Mouse (Mus musculus) erythroid progenitor cell, adult 5-6 weeks (primary cell): ENCODE data around the gene Adamts14. TPM values are rescaled to one million over a fixed set of nuclear protein-coding genes. Genes with fewer than 3 reads are reported as not detected.

Source experiments
- ATAC-seq: replicated peaks from 2 replicates; pipeline ENCODE4 v1.8.0; 2016; ENCODE audit warnings: moderate number of reproducible peaks, mild to moderate bottlenecking, moderate TSS enrichment, inconsistent platforms; ENCODE audit not compliant: poor library complexity, low FRiP score, severe bottlenecking
- total RNA-seq, 2 experiments: library from RNA; stranded (forward) in 1 of 2; stranded (reverse) in 1 of 2; fragments of 150-400 nt in 1 of 2; fragments of 186-747, 209-891 nt in 1 of 2; gene quantifications; 2 replicates each; pipeline versions ENCODE4 v1.2.3 to v1.2.4; 2015 to 2017; ENCODE audit warnings: low replicate concordance in 2 of 2

The Adamts14 gene
- total RNA-seq (2015; ENCODE audit: low replicate concordance) (1.3 TPM in 1 of 2 replicates, not detected in the other), total RNA-seq (2017; ENCODE audit: low replicate concordance) (0.39 TPM in 1 of 2 replicates, not detected in the other)

- ATAC-seq: no peak
These were observed at the start of gene Adamts14 for GRCm38 (mm10) chr10:61273081-61273843. Gene Adamts14, minus strand, starts transcription at chr10:61273438.

DNA sequence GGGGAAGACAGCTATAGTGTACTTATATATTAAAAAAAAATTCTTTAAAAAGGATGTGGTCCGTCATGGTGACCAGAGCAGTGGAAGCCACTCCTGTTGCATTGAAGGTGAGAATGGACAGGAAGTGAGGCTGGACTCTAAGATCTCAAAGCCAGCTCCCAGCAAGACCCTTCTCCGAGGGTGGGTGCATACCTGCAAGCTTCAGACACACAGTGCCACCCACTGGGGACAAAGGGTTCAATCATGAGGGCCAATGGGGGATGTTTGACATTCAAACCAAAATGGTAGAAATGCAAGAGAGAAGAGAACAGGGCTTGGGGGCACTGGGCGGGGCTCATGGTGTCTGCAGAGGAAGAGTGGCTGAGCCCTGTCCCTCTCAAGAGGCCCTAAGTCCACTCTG lies 45.3 kb upstream of the Adamts14 start:
- no peak for ATAC-seq

DNA sequence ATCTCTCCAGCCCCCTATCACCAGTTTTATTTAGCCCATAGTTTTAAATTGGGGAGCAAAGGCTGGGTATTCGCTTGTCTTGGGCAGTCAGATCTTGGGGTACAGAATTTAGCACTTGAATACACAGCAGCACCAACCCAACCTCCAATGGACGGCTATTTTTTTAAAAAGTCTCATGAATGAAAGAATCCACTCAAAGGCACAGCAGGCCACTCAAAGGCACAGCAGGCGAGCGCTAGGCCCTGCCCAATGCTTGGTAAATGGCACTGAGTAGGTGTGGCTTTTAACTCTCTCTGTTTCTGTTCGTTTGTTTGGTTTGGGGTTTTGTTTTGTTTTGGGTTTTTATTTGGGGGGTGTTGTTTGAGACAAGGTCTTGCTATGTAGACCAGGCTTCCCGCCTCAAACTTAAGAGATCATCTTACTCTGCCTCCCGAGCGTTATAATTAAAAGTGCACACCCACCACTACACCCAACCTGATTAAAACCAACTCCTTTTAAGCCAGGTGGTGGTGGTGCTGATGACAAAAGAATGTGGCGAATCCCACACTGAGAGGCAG lies 42.2 kb upstream of the Adamts14 start:
- ATAC-seq: no peak

- ATAC-seq: no peak
These were observed 40.5 kb upstream of the Adamts14 start for GRCm38 (mm10) chr10:61313750-61314149.

DNA sequence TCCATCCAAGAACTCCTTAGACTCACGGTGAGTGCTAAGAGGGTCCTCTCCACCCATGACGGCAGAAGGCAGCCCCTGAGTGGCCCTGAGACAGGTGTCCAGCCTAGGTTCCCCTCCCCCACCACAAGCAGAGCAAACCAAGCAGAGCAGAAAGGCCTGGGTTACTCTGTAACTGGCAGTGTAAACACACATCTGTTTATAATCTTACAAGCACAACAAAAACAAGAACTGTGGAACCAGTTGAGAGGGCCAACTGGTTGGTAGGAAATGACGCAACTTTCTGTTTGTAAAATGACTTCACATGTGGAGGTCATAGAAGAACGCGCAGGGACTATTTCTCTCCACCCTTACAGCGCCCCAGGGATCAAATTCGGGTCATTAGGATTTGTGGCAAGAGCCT lies 39.5 kb upstream of the Adamts14 start:
- no peak for ATAC-seq

GRCm38 (mm10) chr10:61312159-61312558 lies 38.9 kb upstream of the Adamts14 start:
- no peak for ATAC-seq

DNA sequence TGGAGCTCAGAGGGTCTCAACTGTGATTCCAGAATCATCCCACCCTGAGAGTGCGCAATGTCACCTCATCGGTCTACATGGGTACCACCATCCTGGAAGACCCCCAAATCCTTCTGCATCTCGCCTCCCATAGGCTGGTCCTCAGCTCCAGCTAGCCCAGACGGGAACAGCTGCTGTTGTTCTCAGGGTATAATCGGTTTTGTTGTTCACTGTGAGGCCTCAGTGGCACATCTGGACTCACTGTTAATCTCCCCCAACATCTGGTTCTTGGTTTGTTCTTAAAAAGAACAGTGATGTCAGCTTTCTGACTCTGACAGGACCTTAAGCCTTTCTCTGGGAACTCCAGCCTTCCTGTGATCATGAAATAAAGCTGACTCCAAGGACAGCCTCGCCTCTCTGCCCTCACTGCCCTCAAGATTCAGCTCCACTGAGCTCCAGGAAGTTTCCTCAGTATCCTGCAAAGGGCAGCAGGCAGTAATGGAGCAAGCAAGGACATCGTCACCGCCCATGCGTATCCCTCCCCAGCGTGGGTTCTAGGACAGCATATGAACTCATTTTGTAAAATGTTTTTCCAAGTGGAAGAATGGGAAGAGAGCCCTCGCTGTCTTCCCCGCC lies 35.6 kb upstream of the Adamts14 start:
- no peak for ATAC-seq

DNA sequence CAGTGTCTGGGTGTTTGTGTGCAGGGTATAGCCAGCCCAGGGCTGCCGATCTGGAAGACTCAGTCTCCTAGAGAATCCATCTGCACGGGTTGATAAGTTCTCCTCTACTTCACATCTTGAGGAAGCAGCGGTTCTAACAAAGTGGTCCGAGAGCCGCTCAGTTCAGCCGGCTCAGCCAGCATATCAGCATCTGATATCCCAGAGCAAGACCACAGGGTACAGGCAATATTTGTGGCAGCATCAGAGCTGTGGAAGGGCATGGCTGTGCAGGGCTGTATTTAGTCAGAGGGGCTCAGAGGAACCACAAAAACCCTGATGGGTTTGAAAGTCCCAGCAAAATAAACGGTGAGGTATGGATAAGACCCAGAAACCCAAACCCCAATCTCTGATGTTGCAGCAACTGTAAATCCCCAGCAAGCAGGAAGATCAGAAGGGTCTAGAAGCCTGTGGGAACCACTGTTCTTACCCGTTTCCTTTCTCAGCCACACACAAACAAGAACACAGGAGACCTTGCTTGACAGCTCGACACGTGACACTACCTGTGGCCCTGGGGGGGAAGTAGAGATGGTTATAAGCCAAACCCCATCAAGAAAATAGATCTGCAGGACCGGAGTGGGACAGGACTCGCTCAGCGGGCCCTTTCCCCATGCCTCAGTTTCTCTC lies 32.8 kb upstream of the Adamts14 start:
- ATAC-seq: no peak

GRCm38 (mm10) chr10:61304046-61304445 lies 30.8 kb upstream of the Adamts14 start:
- no peak for ATAC-seq

GRCm38 (mm10) chr10:61300996-61301395 lies 27.8 kb upstream of the Adamts14 start:
- no peak for ATAC-seq

- ATAC-seq: no peak
These were observed 24.2 kb upstream of the Adamts14 start, which contains the start of gene Prf1 for GRCm38 (mm10) chr10:61297477-61297876. Gene Prf1, plus strand, starts transcription at chr10:61297833.

DNA sequence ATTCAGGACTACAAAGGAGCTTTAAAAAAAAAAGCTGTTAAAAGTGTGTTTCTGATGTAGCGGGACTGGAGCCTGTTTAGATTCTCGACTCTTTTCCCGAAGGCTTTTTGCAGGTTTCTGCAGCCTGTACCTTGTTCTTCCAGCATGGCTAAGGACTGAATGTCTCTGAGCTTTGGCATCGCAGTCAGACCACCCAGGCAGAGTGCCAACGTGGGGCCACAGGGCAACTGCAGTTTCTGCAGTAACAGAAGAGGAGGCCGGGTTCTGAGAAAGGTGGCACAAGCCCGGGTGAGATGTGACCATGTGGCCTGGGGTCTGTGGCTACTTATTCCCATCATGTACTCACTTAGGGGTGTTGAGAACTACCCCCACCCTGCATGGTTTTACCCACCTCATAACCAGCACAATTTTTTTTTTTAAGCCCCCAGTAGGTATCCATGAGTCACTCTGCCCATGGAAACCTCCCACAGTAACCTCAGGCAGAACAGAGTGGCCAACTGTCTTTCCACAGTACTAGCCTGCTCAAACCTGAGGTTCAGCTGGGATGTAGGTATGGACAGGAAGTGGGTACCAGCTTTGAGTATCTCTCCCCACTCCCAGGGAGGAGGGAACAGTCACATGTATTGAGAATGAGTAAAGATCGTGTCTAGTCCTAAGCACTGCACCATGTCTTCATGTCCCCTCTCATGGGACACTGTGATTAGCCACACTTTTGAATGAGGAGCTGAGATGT lies 23.6 kb upstream of the Adamts14 start:
- no peak for ATAC-seq

GRCm38 (mm10) chr10:61294242-61294641 lies 21.0 kb upstream of the Adamts14 start:
- ATAC-seq: no peak

- no peak for ATAC-seq
These were observed 17.2 kb upstream of the Adamts14 start for GRCm38 (mm10) chr10:61290479-61290878.

DNA sequence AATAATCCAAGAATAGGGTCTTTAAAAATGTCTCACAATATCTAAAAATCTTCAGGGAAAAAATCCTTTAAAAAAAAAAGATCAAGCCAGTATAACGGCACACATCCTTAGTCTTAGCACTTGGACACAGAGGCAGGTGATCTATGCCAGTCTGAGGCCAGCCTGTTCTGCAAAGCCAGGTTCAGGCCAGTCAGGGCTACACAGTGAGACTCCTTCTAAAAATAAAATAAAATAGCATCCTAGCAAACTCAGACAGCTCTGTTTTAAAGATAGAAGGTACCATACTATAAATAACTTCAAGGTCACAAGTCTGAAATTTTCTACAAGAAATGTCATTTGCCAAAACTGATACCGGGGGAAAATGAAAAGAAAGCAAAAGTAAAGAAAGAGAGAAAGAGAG lies 16.8 kb upstream of the Adamts14 start:
- ATAC-seq: no peak

DNA sequence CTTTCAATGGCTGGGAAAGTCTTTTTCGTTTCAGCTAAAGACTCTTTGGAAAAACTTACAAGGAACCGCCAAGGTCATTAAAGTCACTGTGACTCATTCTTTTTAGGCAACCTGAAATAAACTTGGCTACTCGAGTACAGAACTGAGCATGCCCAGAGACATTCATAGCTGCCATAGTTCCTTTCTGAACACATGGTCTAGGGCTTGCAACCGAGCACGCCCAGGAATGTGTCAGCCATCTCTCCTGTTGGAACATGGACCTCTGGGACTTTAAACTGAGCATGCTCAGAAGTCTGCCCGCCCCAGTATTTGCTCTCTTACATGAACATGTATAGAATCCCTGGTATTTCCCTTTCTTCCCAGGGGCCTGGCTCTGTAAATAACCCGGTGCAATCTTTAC lies 13.0 kb upstream of the Adamts14 start:
- no peak for ATAC-seq

DNA sequence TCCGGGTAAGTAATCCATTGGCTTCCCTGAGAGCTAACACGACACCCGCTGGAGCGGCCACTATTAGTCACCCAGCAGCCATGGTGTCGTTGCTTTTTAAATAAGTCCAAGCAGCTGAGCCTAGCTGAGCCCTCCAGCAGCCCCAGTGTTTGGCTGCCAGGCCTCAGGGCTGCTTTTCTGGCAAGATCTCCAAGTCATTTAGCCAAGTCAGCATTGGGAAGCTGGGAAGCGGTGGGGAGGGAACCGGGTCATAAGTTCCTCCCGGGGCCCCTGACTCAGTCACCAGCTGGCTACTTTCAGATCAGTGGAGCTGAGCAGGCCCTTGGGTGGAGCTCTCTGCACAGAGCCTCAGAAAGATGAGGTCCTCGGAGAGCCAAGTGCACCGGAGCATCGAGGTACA lies 12.0 kb upstream of the Adamts14 start:
- no peak for ATAC-seq

- no peak for ATAC-seq
These were observed 11.1 kb upstream of the Adamts14 start for GRCm38 (mm10) chr10:61284309-61284708.

- no peak for ATAC-seq
These were observed 7.9 kb upstream of the Adamts14 start for GRCm38 (mm10) chr10:61281115-61281514.
